Mouse (Mus musculus) hindbrain, embryonic 13.5 days (tissue): ENCODE results near the gene Ccdc169. TPM values are rescaled to one million over a fixed set of nuclear protein-coding genes. Genes with fewer than 3 reads are reported as not detected.
"Not testable (repeated sequence)": the region's sequence is repeated elsewhere in the genome, so short reads cannot be mapped to it uniquely, and the experiment has no call there.

Experiments used
- ATAC-seq: fragments of 200-750 bp; cut with Nextera tagmentation; 2 replicates; pipeline ENCODE4 v1.8.0; 2017; ENCODE audit warnings: moderate TSS enrichment; ENCODE audit not compliant: low FRiP score
- H3K27ac ChIP-seq: fragments of 300-500 bp; sonication (generic); 2 replicates; pipeline ENCODE4 v1.5.1; 2015; ENCODE audit warnings: inconsistent platforms, mild to moderate bottlenecking, moderate library complexity
- H3K27me3 ChIP-seq: fragments of 300-500 bp; sonication (generic); 2 replicates; pipeline ENCODE4 v1.6.1; 2015; ENCODE audit warnings: mild to moderate bottlenecking, inconsistent platforms
- H3K36me3 ChIP-seq: fragments of 300-500 bp; sonication (generic); 2 replicates; pipeline ENCODE4 v1.6.1; 2015; ENCODE audit warnings: mild to moderate bottlenecking, inconsistent platforms
- H3K4me1 ChIP-seq: fragments of 300-500 bp; sonication (generic); replicated peaks from 2 replicates; pipeline ENCODE4 v1.6.1; 2015; ENCODE audit warnings: inconsistent platforms
- H3K4me2 ChIP-seq: fragments of 300-500 bp; sonication (generic); 2 replicates; pipeline ENCODE4 v1.6.1; 2015; ENCODE audit warnings: inconsistent platforms, mild to moderate bottlenecking, moderate library complexity
- H3K4me3 ChIP-seq: fragments of 300-500 bp; sonication (generic); 2 replicates; pipeline ENCODE4 v1.5.1; 2015; ENCODE audit warnings: mild to moderate bottlenecking, inconsistent platforms
- H3K9ac ChIP-seq: fragments of 300-500 bp; sonication (generic); 2 replicates; pipeline ENCODE4 v1.6.1; 2015; ENCODE audit warnings: mild to moderate bottlenecking, inconsistent platforms
- H3K9me3 ChIP-seq: fragments of 300-500 bp; sonication (generic); 2 replicates; pipeline ENCODE4 v1.6.1; 2016; ENCODE audit warnings: inconsistent platforms
- WGBS: fragments of 180-500 bp; shearing (Covaris S2); methylation state at CpG from one replicate; pipeline ENCODE4 v1.1.7; 2015; 5-methylcytosine and 5-hydroxymethylcytosine counted together
- polyA plus RNA-seq: library from polyadenylated mRNA; unstranded; fragments of >200 nt; fragmentation: Nextera tagmentation; extraction: Ambion mirVana; gene quantifications from 2 replicates; pipeline ENCODE4 v1.2.1, GENCODE M21; 2015

Ccdc169 gene
- polyA plus RNA-seq, 1 experiment from 2014 or later = 0.05 TPM

DNA sequence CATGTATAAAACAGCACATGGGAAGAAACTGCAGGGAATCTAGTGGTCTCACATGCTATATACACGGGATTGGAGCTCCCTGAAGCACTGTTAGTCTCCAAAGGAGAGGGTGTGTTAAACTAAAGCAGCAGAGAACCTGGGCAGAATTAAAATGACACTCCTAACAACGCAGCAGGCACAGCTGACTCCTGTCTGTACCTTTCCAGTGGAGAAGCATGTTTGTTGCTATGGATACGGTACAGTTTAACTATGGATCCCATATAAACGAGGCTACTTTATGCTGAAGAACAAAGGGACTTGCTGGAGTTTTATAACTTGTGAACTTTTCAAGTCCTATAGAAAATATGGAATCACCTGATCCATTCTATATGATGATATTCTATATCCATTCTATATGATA lies 26.4 kb downstream of the Ccdc169 start:
- Histone ChIP-seq H3K4me2 (no peak overlapping the region), H3K4me3 (no peak overlapping the region), H3K27ac (no peak overlapping the region), H3K4me1 (peaks cover 4% of the 10 kb centered on the region; the same call in 1 of the 2 replicates), H3K9me3 (no peaks in the 10 kb centered on the region), H3K27me3 (no peaks in the 10 kb centered on the region), H3K9ac (no peak overlapping the region), H3K36me3 (no peaks in the 10 kb centered on the region)
- WGBS = 66% methylated on average over 4 of the region's 4 CpGs
- no peak for ATAC-seq

DNA sequence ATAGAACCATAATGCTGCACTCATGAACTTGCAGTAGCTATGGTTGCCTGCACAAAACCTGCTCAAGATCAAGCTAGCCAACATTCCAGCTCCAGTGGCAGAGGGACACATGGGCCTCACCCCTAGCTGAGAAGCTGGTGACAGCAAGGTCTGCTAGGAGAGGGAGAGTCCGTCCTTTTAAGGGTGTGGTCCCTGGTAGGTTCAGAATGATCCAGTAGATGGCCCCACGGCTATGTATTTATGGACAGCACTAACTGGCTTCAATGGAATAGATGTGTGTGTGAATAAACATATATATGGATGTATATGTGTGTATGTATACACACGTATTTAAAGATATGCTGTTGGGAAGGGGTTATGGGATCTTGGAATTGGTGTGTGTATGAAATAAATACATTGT lies 35.3 kb downstream of the Ccdc169 start:
- Histone ChIP-seq H3K27ac (no peak overlapping the region), H3K4me1 (no peaks in the 10 kb centered on the region), H3K4me2 (no peak overlapping the region), H3K9ac (no peak overlapping the region), H3K4me3 (no peak overlapping the region), H3K27me3 (no peaks in the 10 kb centered on the region), H3K36me3 (no peaks in the 10 kb centered on the region), H3K9me3 (no peaks in the 10 kb centered on the region)
- no peak for ATAC-seq
- 88% methylated on average over 3 of the region's 3 CpGs for WGBS

DNA sequence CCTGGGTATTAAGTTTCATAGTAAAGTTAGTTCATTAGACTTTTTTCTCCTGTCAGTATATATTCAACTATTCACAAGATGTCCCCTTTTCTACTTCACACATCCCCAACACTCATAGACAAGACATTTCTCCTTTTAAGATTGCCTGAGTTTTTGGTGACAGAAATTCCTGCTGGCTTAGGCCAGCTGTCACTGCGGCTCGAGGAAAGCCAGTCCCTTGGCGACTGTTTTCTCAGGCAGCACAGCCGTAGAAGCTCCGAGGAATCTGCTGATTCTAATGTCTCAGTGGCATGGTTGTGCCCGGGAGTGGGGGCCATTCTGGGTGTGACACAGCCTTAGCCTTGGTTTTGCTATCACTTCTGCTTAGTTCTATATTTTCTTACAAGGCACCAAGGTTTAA lies 40.1 kb downstream of the Ccdc169 start:
- Histone ChIP-seq H3K27me3 (no peaks in the 10 kb centered on the region), H3K9me3 (no peaks in the 10 kb centered on the region), H3K4me1 (no peaks in the 10 kb centered on the region), H3K36me3 (no peaks in the 10 kb centered on the region), H3K9ac (no peak overlapping the region), H3K27ac (no peak overlapping the region), H3K4me2 (no peak overlapping the region), H3K4me3 (no peak overlapping the region)
- no peak for ATAC-seq
- 52% methylated on average over 6 of the region's 6 CpGs for WGBS

DNA sequence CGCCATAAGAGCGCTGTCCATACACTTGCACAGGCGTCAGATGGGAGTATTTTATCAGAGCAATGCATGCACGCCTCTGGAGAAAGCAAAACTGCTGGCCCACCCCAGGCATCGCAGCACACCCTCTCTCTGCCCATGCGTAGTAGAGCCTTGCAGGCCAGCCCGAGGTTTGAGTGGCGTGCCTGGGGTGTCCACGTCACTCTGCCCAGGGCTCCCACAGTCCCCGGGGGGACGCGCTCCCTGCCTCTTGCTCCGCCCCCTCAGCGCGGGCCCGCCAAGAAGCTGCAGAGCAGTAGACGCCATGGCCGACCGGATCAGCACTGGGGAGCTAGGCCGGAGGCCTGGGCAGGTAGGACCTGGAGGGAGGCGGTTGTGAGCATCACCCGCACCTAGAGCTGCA lies 44.6 kb downstream of the Ccdc169 start, which contains the start of gene Sohlh2:
TSS of gene Sohlh2 (plus strand) at position 263 of the 400 bp plus-strand sequence.
- no peak within 1 kb of the TSS for H3K4me3 ChIP-seq
- H3K27me3 ChIP-seq = no peaks in the 10 kb centered on the region
- H3K9me3 ChIP-seq = no peaks in the 10 kb centered on the region
- H3K4me2 ChIP-seq = no peak within 1 kb of the TSS
- 94% methylated on average over 22 of the region's 22 CpGs for WGBS
- no peaks in the 10 kb centered on the region for H3K36me3 ChIP-seq
- H3K4me1 ChIP-seq = no peaks in the 10 kb centered on the region
- H3K27ac ChIP-seq = no peak within 1 kb of the TSS
- ATAC-seq = no peak
- H3K9ac ChIP-seq = no peak within 1 kb of the TSS

DNA sequence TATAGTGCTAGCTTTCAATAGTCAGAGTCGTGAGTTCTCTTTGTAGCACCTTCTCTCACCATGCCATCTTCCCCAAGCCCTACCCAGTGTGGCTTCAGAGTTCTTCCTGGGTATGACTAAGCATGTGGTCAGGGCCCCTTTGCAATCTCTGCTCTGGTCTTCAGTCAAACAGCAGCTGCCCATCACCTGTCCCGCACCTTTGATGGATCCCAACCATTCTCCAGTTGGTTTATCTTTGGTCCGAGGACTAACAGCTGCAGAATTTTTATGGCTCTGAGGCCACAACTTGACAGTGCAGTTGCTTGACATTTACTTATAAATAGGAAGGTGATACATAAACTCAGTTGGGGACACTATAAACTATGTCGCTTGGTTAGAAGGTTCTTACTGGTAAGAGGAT lies 54.5 kb downstream of the Ccdc169 start:
- Histone ChIP-seq H3K4me3 (no peak overlapping the region), H3K9me3 (no peaks in the 10 kb centered on the region), H3K27ac (no peak overlapping the region), H3K4me2 (no peak overlapping the region), H3K9ac (no peak overlapping the region), H3K4me1 (no peaks in the 10 kb centered on the region), H3K36me3 (no peaks in the 10 kb centered on the region), H3K27me3 (no peaks in the 10 kb centered on the region)
- ATAC-seq = no peak
- 93% methylated on average over 4 of the region's 4 CpGs for WGBS

DNA sequence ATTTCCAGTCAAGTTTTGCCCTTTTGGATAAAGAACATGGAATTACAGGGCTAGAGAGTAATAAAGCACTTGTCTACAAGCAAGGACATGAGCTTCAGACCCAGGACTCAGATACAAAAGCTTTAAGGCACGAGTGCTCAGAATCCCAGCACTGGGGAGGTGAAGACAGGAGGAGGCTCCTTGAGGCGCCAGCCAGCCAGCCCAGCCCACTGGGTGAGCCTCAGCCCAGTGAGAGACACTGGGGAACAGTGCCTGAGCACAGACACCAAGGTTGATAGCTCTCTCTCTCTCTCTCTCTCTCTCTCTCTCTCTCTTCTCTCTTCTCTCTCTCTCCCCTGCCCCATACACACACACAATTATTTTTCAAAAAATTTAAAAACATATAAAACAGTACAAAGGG lies 56.2 kb downstream of the Ccdc169 start:
- no peak for ATAC-seq
- Histone ChIP-seq H3K4me2 (no peak overlapping the region), H3K27me3 (no peaks in the 10 kb centered on the region), H3K9me3 (no peaks in the 10 kb centered on the region), H3K27ac (no peak overlapping the region), H3K36me3 (no peaks in the 10 kb centered on the region), H3K4me3 (no peak overlapping the region), H3K9ac (no peak overlapping the region), H3K4me1 (no peaks in the 10 kb centered on the region)
- WGBS = 61% methylated on average over 2 of the region's 2 CpGs

DNA sequence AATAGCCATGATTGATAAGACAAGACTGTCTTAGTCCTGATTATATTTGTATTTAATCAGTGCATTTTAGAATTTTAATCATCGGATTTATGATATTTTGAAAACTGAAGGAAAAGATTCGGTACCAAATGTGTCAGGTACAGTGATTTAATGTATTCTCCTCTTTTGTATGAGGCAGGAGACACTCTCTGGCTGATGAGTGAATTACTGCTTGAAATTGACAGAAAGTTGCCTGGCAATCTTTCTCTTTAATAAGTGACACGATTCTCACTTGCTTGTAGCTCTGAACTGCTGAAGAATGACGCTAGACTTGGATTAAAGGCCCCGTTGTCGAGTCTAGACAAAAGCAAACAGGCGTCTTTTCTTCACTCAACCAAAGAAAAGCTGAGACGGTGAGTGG lies 57.7 kb downstream of the Ccdc169 start:
- Histone ChIP-seq H3K27me3 (no peaks in the 10 kb centered on the region), H3K9me3 (no peaks in the 10 kb centered on the region), H3K4me1 (no peaks in the 10 kb centered on the region), H3K9ac (no peak overlapping the region), H3K27ac (no peak overlapping the region), H3K36me3 (no peaks in the 10 kb centered on the region), H3K4me3 (no peak overlapping the region), H3K4me2 (no peak overlapping the region)
- ATAC-seq = no peak
- 63% methylated on average over 8 of the region's 8 CpGs for WGBS

DNA sequence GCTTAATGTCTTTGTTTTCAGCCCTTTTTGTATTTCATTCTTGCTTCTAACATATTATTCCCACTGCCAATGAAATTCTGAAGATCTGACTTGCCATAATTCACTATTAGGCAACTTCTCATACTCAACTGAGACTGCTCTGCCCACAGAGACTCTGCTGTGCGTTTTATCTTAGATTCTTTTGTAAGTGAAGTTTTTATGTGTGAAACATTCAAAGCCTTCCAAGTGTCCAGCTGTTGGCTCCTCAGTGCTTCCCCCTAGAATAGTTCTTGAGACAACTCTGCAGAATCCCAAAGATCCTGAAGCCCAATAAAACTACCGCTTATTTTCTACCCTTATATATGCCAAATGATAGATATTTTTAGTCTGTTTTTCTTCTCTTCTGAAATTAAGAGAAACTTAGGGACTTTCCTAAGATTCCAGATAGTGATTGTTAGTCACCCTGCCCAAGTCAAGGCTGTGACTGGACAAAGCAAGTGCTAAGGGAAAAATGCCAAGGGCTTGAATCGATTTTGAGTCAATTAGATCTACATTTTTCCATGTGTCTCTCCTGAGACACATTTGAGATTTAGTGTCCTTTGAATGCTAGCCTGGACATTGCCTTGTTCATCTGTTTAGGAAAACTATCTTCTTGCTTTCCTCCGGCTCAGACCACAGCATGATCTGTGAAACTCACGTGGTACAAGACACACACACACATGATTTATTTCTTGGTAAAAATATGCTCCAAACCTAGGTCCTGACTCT lies 58.6 kb downstream of the Ccdc169 start:
- WGBS = 92% methylated on average over 5 of the region's 5 CpGs
- H3K27ac ChIP-seq = no peak overlapping the region
- H3K27me3 ChIP-seq = no peaks in the 10 kb centered on the region
- no peaks in the 10 kb centered on the region for H3K36me3 ChIP-seq
- no peaks in the 10 kb centered on the region for H3K4me1 ChIP-seq
- H3K9me3 ChIP-seq = no peaks in the 10 kb centered on the region
- H3K4me3 ChIP-seq = no peak overlapping the region
- H3K4me2 ChIP-seq = no peak overlapping the region
- H3K9ac ChIP-seq = no peak overlapping the region
- ATAC-seq = no peak

DNA sequence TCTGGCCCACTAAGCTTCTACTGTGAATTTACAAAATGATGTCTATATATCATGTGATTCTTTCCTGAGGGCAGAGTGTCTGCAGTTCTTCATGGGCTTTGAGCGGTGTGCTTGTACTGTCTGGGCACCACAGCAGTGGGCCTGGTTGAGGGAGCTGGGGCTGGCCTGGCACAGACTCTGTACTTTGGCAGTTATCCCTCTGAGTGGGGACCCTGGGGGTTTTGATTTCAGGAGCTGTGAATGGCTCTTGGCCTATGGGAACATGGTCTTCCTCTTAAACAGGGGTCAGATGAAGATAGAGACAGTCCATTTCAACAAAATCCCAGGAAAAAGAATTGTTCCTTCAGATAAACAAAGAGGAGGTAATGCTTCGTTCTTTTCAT lies 59.2 kb downstream of the Ccdc169 start:
- 82% methylated on average over 2 of the region's 2 CpGs for WGBS
- Histone ChIP-seq H3K4me2 (no peak overlapping the region), H3K9ac (no peak overlapping the region), H3K4me1 (no peaks in the 10 kb centered on the region), H3K4me3 (no peak overlapping the region), H3K9me3 (no peaks in the 10 kb centered on the region), H3K27ac (no peak overlapping the region), H3K36me3 (no peaks in the 10 kb centered on the region), H3K27me3 (no peaks in the 10 kb centered on the region)
- no peak for ATAC-seq

DNA sequence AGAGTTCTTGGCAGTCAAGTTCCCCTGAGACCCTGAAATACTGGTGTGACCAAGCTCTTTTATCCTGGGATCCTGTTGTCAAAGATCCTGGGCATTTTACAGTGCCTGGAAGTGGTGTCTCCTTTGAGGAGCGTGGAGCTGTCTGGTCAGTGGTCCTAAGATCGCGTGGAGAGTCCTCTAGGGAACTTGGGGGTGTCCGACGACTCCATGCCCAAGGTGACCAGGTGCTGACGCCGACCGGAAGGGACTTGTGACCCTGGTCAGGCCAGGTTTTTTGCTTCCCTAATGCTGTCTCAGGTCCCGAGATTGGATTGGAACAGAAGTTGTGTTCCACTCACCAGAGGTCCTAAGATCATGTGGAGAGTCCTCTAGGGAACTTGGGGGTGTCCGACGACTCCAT lies 66.5 kb downstream of the Ccdc169 start:
- H3K27me3 ChIP-seq, H3K4me2 ChIP-seq, ATAC-seq, H3K4me1 ChIP-seq, H3K4me3 ChIP-seq, H3K27ac ChIP-seq, H3K9ac ChIP-seq, H3K36me3 ChIP-seq, H3K9me3 ChIP-seq: not testable (repeated sequence)
- 96% methylated on average over 11 of the region's 11 CpGs for WGBS

DNA sequence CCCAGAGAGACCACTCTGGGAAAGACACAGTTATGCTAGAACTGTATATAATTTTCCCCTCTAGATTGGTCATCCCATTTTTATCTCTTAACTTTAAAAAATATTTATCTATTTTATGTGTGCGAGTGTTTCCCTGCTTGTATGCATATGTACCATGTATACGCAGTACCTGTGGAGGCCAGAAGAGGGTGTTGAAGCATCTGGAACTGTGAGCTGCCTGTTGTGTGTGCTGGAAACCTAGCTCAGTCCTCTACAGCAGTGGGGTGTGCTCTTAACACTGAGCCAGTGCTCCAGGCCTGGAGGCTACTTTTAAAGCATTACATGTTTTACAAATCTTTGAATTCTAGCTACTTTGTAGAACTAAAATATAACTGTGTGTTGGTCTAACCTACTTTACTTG lies 69.3 kb downstream of the Ccdc169 start:
- WGBS = 95% methylated on average over 2 of the region's 2 CpGs
- no peak overlapping the region for H3K4me3 ChIP-seq
- no peak for ATAC-seq

DNA sequence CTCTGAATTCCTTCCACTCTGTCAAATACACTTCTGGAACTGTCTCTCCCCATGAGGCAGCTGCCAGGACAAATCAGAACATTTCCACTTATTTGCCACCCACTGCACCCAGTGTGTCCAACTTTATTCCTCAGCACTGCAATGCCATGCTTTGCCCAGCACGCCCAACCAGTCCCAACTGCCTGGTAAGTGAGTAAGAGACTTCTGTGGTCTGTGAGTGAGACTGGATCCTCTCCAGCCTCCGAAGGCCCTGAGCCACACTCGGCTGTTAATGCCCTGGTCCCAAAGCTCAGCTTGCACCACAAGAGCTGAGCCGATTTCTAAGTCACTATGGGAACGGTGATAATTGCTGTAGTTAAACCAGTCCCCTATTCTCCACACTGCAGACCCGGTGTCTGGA lies 70.5 kb downstream of the Ccdc169 start:
- Histone ChIP-seq H3K9me3 (no peaks in the 10 kb centered on the region), H3K4me3 (no peak overlapping the region), H3K9ac (no peak overlapping the region), H3K27me3 (no peaks in the 10 kb centered on the region), H3K4me2 (no peak overlapping the region), H3K4me1 (peaks cover 3% of the 10 kb centered on the region), H3K36me3 (no peaks in the 10 kb centered on the region), H3K27ac (no peak overlapping the region)
- 72% methylated on average over 6 of the region's 6 CpGs for WGBS
- no peak for ATAC-seq

More for the DNA sequence above, 69.3 kb downstream of the Ccdc169 start:
- H3K27me3 ChIP-seq = no peaks in the 10 kb centered on the region
- H3K27ac ChIP-seq = no peak overlapping the region
- H3K9ac ChIP-seq = no peak overlapping the region
- H3K36me3 ChIP-seq = no peaks in the 10 kb centered on the region
- H3K4me1 ChIP-seq = no peaks in the 10 kb centered on the region
- no peak overlapping the region for H3K4me2 ChIP-seq
- no peaks in the 10 kb centered on the region for H3K9me3 ChIP-seq

DNA sequence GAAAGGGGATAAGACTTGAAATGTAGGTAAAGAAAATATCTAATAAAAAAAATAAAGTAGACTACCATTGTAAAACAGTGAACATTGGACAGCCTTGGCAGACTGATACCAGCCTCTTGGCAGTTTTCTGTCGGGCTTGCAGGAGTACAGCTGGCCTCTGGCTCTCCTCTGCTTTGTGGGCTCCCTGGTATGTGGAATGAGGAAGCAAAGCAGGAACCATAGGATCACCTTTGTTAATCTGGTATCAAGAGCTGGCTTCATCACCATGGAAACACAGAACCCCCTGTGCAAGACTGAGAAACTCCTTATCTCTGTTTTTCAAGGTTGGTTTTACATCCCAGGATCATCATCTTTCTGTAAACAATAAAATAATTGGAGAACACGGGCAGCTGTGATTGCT lies 75.1 kb downstream of the Ccdc169 start:
- WGBS = 44% methylated on average over 2 of the region's 2 CpGs
- no peak for ATAC-seq

More for the DNA sequence above, 75.1 kb downstream of the Ccdc169 start:
- Histone ChIP-seq H3K4me2 (no peak overlapping the region), H3K4me3 (no peak overlapping the region), H3K4me1 (peaks cover 12% of the 10 kb centered on the region), H3K27ac (no peak overlapping the region), H3K36me3 (no peaks in the 10 kb centered on the region), H3K9ac (no peak overlapping the region), H3K27me3 (no peaks in the 10 kb centered on the region), H3K9me3 (no peaks in the 10 kb centered on the region)
